ENCODE assay signal across 8 mouse cellular contexts in the genomic region with DNA sequence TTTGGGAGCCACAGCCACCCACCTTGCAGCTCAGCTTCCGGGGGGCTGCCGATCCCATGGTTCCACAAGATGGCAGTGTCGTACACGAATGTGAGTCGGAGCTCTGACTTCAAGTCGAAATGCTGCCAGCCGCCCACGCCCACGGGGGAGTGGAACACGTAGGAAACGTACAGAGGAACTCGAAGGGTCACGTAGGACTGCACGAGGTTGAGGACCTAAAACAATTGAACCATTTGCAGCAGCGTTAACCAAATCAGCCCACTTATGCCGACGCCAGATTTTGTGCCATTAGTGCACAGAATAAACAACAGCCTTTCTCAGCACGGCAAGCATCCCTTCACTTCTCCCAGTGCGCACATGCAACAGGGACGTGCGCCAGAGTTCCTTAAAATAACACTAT. TPM values are rescaled to one million over a fixed set of nuclear protein-coding genes. Genes with fewer than 3 reads are reported as not detected.
DNase-seq lines count a peak whose midpoint lies in the region; ATAC-seq and TF ChIP-seq lines count a peak whose summit lies in the region.

No protein-coding gene starts in this region.

- intact Hi-C loops in heart, postnatal 10 days (cut with DNase I), result loop anchor here (1.0 to 10.0 kb wide), 3 partner anchors 133 to 629 kb away; a partner anchor contains a TSS

- H3K4me1 ChIP-seq in forebrain, embryonic 15.5 days, result no peaks in the 10 kb centered on the region
- no peaks in the 10 kb centered on the region for H3K4me1 ChIP-seq in liver, embryonic 14.5 days (replicated peaks; ENCODE audit: control insufficient read depth in 2 of 2, insufficient read depth in 2 of 2, low read length in 1 of 2)
- no peaks in the 10 kb centered on the region for H3K4me1 ChIP-seq in neural tube, embryonic 15.5 days

- TF ChIP-seq CTCF in liver, embryonic 14.5 days (IDR thresholded peaks at IDR 0.05; ENCODE audit: low read depth), result peak; percentile 68

- no peaks in the 10 kb centered on the region for H3K36me3 ChIP-seq in forebrain, embryonic 15.5 days
- H3K36me3 ChIP-seq in liver, embryonic 14.5 days (replicated peaks; ENCODE audit: control insufficient read depth, insufficient read depth, low read depth), result no peaks in the 10 kb centered on the region
- no peaks in the 10 kb centered on the region for H3K36me3 ChIP-seq in neural tube, embryonic 15.5 days

- no peak overlapping the region for H3K27ac ChIP-seq in forebrain, embryonic 15.5 days (replicated peaks)
- H3K27ac ChIP-seq in liver, embryonic 14.5 days, result no peak overlapping the region
- H3K27ac ChIP-seq in neural tube, embryonic 15.5 days (replicated peaks), result no peak overlapping the region

- 20% methylated on average over 21 of the region's 21 CpGs for WGBS in forebrain, embryonic 15.5 days
- WGBS in liver, embryonic 14.5 days (ENCODE audit: insufficient replicate concordance), result 10% methylated on average over 21 of the region's 21 CpGs
- WGBS in neural tube, embryonic 15.5 days, result 16% methylated on average over 21 of the region's 21 CpGs

- peak; percentile 2 to 15 for DNase-seq in CD8-positive naive resting alpha-beta T cell, adult 2 months (ENCODE audit: low read depth in 2 of 2, low spot score in 2 of 2)
- peak; percentile 73 to 82 for DNase-seq in heart, postnatal 10 days
- peak; percentile 88 to 91 for DNase-seq in kidney, postnatal 4 days
- DNase-seq in liver, embryonic 14.5 days (ENCODE audit: low read depth in 3 of 3, low spot score in 3 of 3), result peak in 1 of 3 experiments; percentile 9
- peak; percentile 29 to 34 for DNase-seq in thymus, adult 18-20 months

- H3K4me2 ChIP-seq in forebrain, embryonic 15.5 days (replicated peaks), result peak overlapping the region; percentile 56
- H3K4me2 ChIP-seq in liver, embryonic 14.5 days (ENCODE audit: low read depth), result peak overlapping the region; percentile 16; the same call in 1 of the 2 replicates
- H3K4me2 ChIP-seq in neural tube, embryonic 15.5 days, result peak overlapping the region; percentile 68

- H3K27me3 ChIP-seq in forebrain, embryonic 15.5 days, result 0 out of 2 replicates have a peak, but pooled peaks cover 3% of the 10 kb centered on the region
- H3K27me3 ChIP-seq in liver, embryonic 14.5 days (ENCODE audit: control insufficient read depth, insufficient read depth, low read length), result no peaks in the 10 kb centered on the region
- H3K27me3 ChIP-seq in neural tube, embryonic 15.5 days (replicated peaks), result no peaks in the 10 kb centered on the region; the same call in 1 of the 2 replicates

- no peak for TF ChIP-seq EP300 in liver, embryonic 14.5 days (IDR thresholded peaks at IDR 0.05; ENCODE audit: low read depth)

- H3K9me3 ChIP-seq in forebrain, embryonic 15.5 days, result no peaks in the 10 kb centered on the region
- no peaks in the 10 kb centered on the region for H3K9me3 ChIP-seq in liver, embryonic 14.5 days (ENCODE audit: control insufficient read depth, low read length)
- no peaks in the 10 kb centered on the region for H3K9me3 ChIP-seq in neural tube, embryonic 15.5 days (replicated peaks)

- H3K9ac ChIP-seq in forebrain, embryonic 15.5 days (replicated peaks), result 0 out of 2 replicates have a peak overlapping the region, but pooled peaks have one; percentile 29
- no peak overlapping the region for H3K9ac ChIP-seq in liver, embryonic 14.5 days (replicated peaks)
- 0 out of 2 replicates have a peak overlapping the region, but pooled peaks have one; percentile 14 for H3K9ac ChIP-seq in neural tube, embryonic 15.5 days (replicated peaks)

- peak overlapping the region; percentile 40 for H3K4me3 ChIP-seq in forebrain, embryonic 15.5 days
- peak overlapping the region in 1 of 2 experiments; percentile 27; a peak in 1 of 4 replicates for H3K4me3 ChIP-seq in liver, embryonic 14.5 days (ENCODE audit: insufficient read depth in 1 of 2, low read depth in 2 of 2, low read length in 2 of 2)
- peak overlapping the region; percentile 38 for H3K4me3 ChIP-seq in neural tube, embryonic 15.5 days (replicated peaks)

- ATAC-seq in cerebellum, adult (ENCODE audit: insufficient number of reproducible peaks, low FRiP score, low TSS enrichment), result peak; percentile 66
- ATAC-seq in forebrain, embryonic 15.5 days (replicated peaks), result peak; percentile 88
- no peak for ATAC-seq in liver, embryonic 14.5 days (ENCODE audit: insufficient read depth)
- peak; percentile 70 for ATAC-seq in neural tube, embryonic 15.5 days (ENCODE audit: low FRiP score)

RNA-seq across cellular contexts. Expression of a gene that starts 37.3 kb away (rescaled TPM):
- not detected in 2 replicates for polyA plus RNA-seq in forebrain, embryonic 15.5 days (2015; fragmentation: Nextera tagmentation; extraction: Ambion mirVana)
- not detected for total RNA-seq in heart, postnatal 10 days (2021)
- not detected in 2 replicates for polyA plus RNA-seq in liver, embryonic 14.5 days (2012; rRNA removed)
- polyA plus RNA-seq in liver, embryonic 14.5 days (2014; fragmentation: Nextera tagmentation; extraction: Ambion mirVana), result not detected in 2 replicates
- 0.19 TPM in 2 replicates for polyA plus RNA-seq in neural tube, embryonic 15.5 days (2015; fragmentation: Nextera tagmentation; extraction: Ambion mirVana)

Comparison
In these comparisons a context has a peak if more than half of its experiments do, and no peak if none do; other contexts are left out.
1. H3K4me2 ChIP-seq: peak in every context shown above with its lines; median percentile 68 in neural tube, embryonic 15.5 days; 56 in forebrain, embryonic 15.5 days; 16 in liver, embryonic 14.5 days.